9 mouse cellular contexts compared by ENCODE assay signal in the genomic region with DNA sequence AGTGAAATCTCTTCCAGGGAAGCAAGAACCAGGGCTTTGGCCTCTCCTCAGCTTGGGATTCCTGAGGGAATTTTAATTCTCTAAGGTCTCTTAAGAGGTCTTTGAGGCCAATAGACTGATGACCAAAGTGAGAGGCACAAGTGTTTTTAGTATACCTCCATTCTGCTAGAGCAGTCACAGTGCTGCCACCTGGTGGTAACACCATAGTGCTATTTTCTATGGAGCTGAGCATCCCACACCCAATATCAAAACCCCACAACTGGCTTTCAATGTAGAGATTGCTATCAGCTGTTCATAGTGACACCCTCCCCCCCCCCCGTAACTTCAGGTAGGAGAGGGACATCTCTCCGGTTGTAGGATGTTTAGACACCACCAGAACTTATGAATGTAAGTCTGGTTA. TPM values are rescaled to one million over a fixed set of nuclear protein-coding genes. Genes with fewer than 3 reads are reported as not detected.
DNase-seq lines count a peak whose midpoint lies in the region; ATAC-seq and TF ChIP-seq lines count a peak whose summit lies in the region.
"Had no signal": no experiment of that assay in that cellular context is flagged by ENCODE, and none has a peak within 500 bp of the region (broad histone marks: within the 10 kb centered on the region; RNA-seq: fewer than 3 reads in every experiment).

No protein-coding gene starts in this region.

- H3K4me3 ChIP-seq in hindbrain, embryonic 10.5 days: no peak overlapping the region
- no peak overlapping the region for H3K4me3 ChIP-seq in hindbrain, embryonic 13.5 days
- H3K4me3 ChIP-seq in midbrain, postnatal 0 days (ENCODE audit: low read depth, low read length): no peak overlapping the region
- H3K4me3 ChIP-seq: myocyte had no signal

- H3K9ac ChIP-seq in hindbrain, embryonic 13.5 days: no peak overlapping the region
- H3K9ac ChIP-seq in midbrain, postnatal 0 days (replicated peaks; ENCODE audit: low read length, poor library complexity, severe bottlenecking): no peak overlapping the region

- H3K9me3 ChIP-seq in hindbrain, embryonic 10.5 days: no peaks in the 10 kb centered on the region
- no peaks in the 10 kb centered on the region for H3K9me3 ChIP-seq in hindbrain, embryonic 13.5 days
- no peaks in the 10 kb centered on the region for H3K9me3 ChIP-seq in midbrain, postnatal 0 days (ENCODE audit: low read length)

- DNase-seq in hindbrain, embryonic 10.5 days (ENCODE audit: low spot score): peak; percentile 70
- DNase-seq in adrenal gland, adult 18-20 months (ENCODE audit: low spot score in 2 of 2): peak; percentile 69 to 79
- DNase-seq in embryo, embryonic 10 days (ENCODE audit: low spot score): peak; percentile 90
- peak; percentile 73 to 85 for DNase-seq in heart, postnatal 10 days
- peak; percentile 56 for DNase-seq in left cerebral cortex, adult 11 months (ENCODE audit: low spot score)
- peak; percentile 77 for DNase-seq in midbrain, postnatal 0 days (ENCODE audit: low spot score)
- peak; percentile 68 to 88 for DNase-seq in spleen, postnatal 4 days (ENCODE audit: low spot score in 2 of 2)

- TF ChIP-seq CTCF in midbrain, postnatal 0 days (IDR thresholded peaks at IDR 0.05): peak; percentile 79

- no peak overlapping the region for H3K4me2 ChIP-seq in hindbrain, embryonic 13.5 days
- H3K4me2 ChIP-seq in midbrain, postnatal 0 days (ENCODE audit: low read depth, low read length, poor library complexity, severe bottlenecking): no peak overlapping the region

- no peak overlapping the region for H3K27ac ChIP-seq in hindbrain, embryonic 10.5 days
- no peak overlapping the region for H3K27ac ChIP-seq in hindbrain, embryonic 13.5 days
- no peak overlapping the region for H3K27ac ChIP-seq in midbrain, postnatal 0 days (ENCODE audit: low read depth, low read length)

- H3K4me1 ChIP-seq in hindbrain, embryonic 10.5 days (replicated peaks): no peaks in the 10 kb centered on the region
- H3K4me1 ChIP-seq in hindbrain, embryonic 13.5 days (replicated peaks): no peaks in the 10 kb centered on the region
- no peaks in the 10 kb centered on the region for H3K4me1 ChIP-seq in midbrain, postnatal 0 days (ENCODE audit: insufficient read depth, low read length)

- intact Hi-C loops in heart, postnatal 10 days (cut with DNase I): loop anchor here (1.0 to 2.0 kb wide), 3 partner anchors 21 to 90 kb away; no protein-coding TSS in a partner anchor

- H3K36me3 ChIP-seq in hindbrain, embryonic 10.5 days: no peaks in the 10 kb centered on the region
- no peaks in the 10 kb centered on the region for H3K36me3 ChIP-seq in hindbrain, embryonic 13.5 days
- H3K36me3 ChIP-seq in midbrain, postnatal 0 days (ENCODE audit: insufficient read depth, low read length): no peaks in the 10 kb centered on the region

- H3K27me3 ChIP-seq in hindbrain, embryonic 10.5 days (ENCODE audit: insufficient read depth, poor library complexity, severe bottlenecking): no peaks in the 10 kb centered on the region
- H3K27me3 ChIP-seq in hindbrain, embryonic 13.5 days: 0 out of 2 replicates have a peak, but pooled peaks cover 6% of the 10 kb centered on the region
- no peaks in the 10 kb centered on the region for H3K27me3 ChIP-seq in midbrain, postnatal 0 days (ENCODE audit: insufficient read depth, low read length)

- WGBS in hindbrain, embryonic 10.5 days: 9% methylated on average over 2 of the region's 2 CpGs
- WGBS in hindbrain, embryonic 13.5 days: 14% methylated on average over 2 of the region's 2 CpGs
- WGBS in midbrain, postnatal 0 days: 11% methylated on average over 2 of the region's 2 CpGs

- no peak for ATAC-seq in hindbrain, embryonic 13.5 days (ENCODE audit: low FRiP score)
- no peak for ATAC-seq in midbrain, postnatal 0 days (ENCODE audit: low FRiP score)

RNA-seq across cellular contexts. Expression of gene Trim31, which starts 16.2 kb away (rescaled TPM):
- polyA plus RNA-seq in hindbrain, embryonic 10.5 days (2016; fragmentation: Nextera tagmentation; extraction: Ambion mirVana): not detected in 2 replicates
- not detected in 2 replicates for polyA plus RNA-seq in hindbrain, embryonic 13.5 days (2015; fragmentation: Nextera tagmentation; extraction: Ambion mirVana)
- not detected for total RNA-seq in adrenal gland, adult 18-20 months (2021)
- not detected for total RNA-seq in heart, postnatal 10 days (2021)
- not detected in 2 replicates for total RNA-seq in midbrain, postnatal 0 days (2014; rRNA removed)
- polyA plus RNA-seq in midbrain, postnatal 0 days (2015; fragmentation: Nextera tagmentation; extraction: Ambion mirVana): not detected in 2 replicates
- polyA plus RNA-seq: myocyte had no signal

RNA-seq across cellular contexts. Expression of gene Trim40, which starts 24.2 kb away (rescaled TPM):
- polyA plus RNA-seq in hindbrain, embryonic 10.5 days (2016; fragmentation: Nextera tagmentation; extraction: Ambion mirVana): not detected in 2 replicates
- polyA plus RNA-seq in hindbrain, embryonic 13.5 days (2015; fragmentation: Nextera tagmentation; extraction: Ambion mirVana): not detected in 2 replicates
- under 1 TPM; 0.26 to 0.53 TPM for total RNA-seq in adrenal gland, adult 18-20 months (2021)
- not detected for total RNA-seq in heart, postnatal 10 days (2021)
- not detected in 2 replicates for total RNA-seq in midbrain, postnatal 0 days (2014; rRNA removed)
- 0.19 and 0.25 TPM in 2 replicates for polyA plus RNA-seq in midbrain, postnatal 0 days (2015; fragmentation: Nextera tagmentation; extraction: Ambion mirVana)
- polyA plus RNA-seq: myocyte had no signal

RNA-seq across cellular contexts. Expression of gene Rnf39, which starts 28.6 kb away (rescaled TPM):
- polyA plus RNA-seq in hindbrain, embryonic 10.5 days (2016; fragmentation: Nextera tagmentation; extraction: Ambion mirVana): 1.2 and 1.5 TPM in 2 replicates
- 0.69 and 1.3 TPM in 2 replicates for polyA plus RNA-seq in hindbrain, embryonic 13.5 days (2015; fragmentation: Nextera tagmentation; extraction: Ambion mirVana)
- total RNA-seq in adrenal gland, adult 18-20 months (2021): under 1 TPM; 0.61 to 0.86 TPM
- total RNA-seq in heart, postnatal 10 days (2021): under 1 TPM; 0.22 to 0.43 TPM
- total RNA-seq in midbrain, postnatal 0 days (2014; rRNA removed): 3.9 TPM in 2 replicates
- 2.8 and 3.3 TPM in 2 replicates for polyA plus RNA-seq in midbrain, postnatal 0 days (2015; fragmentation: Nextera tagmentation; extraction: Ambion mirVana)

RNA-seq across cellular contexts. Expression of gene Ppp1r11, which starts 37.4 kb away (rescaled TPM):
- polyA plus RNA-seq in hindbrain, embryonic 10.5 days (2016; fragmentation: Nextera tagmentation; extraction: Ambion mirVana): 162 and 178 TPM in 2 replicates
- polyA plus RNA-seq in hindbrain, embryonic 13.5 days (2015; fragmentation: Nextera tagmentation; extraction: Ambion mirVana): 163 and 169 TPM in 2 replicates
- 100 to 1,000 TPM in 1 of 2 experiments, 10 to 100 TPM in 1; 84.2 to 100 TPM for total RNA-seq in adrenal gland, adult 18-20 months (2021)
- total RNA-seq in heart, postnatal 10 days (2021): 10 to 100 TPM; 58.9 to 73.2 TPM
- total RNA-seq in midbrain, postnatal 0 days (2014; rRNA removed): 54.0 and 64.5 TPM in 2 replicates
- polyA plus RNA-seq in midbrain, postnatal 0 days (2015; fragmentation: Nextera tagmentation; extraction: Ambion mirVana): 143 and 166 TPM in 2 replicates

RNA-seq across cellular contexts. Expression of gene Znrd1, which starts 44.3 kb away (rescaled TPM):
- polyA plus RNA-seq in hindbrain, embryonic 10.5 days (2016; fragmentation: Nextera tagmentation; extraction: Ambion mirVana): 91.6 and 95.3 TPM in 2 replicates
- 66.4 and 67.7 TPM in 2 replicates for polyA plus RNA-seq in hindbrain, embryonic 13.5 days (2015; fragmentation: Nextera tagmentation; extraction: Ambion mirVana)
- total RNA-seq in adrenal gland, adult 18-20 months (2021): 10 to 100 TPM; 45.3 to 50.7 TPM
- total RNA-seq in heart, postnatal 10 days (2021): 10 to 100 TPM; 23.7 to 28.9 TPM
- 31.6 and 37.1 TPM in 2 replicates for total RNA-seq in midbrain, postnatal 0 days (2014; rRNA removed)
- polyA plus RNA-seq in midbrain, postnatal 0 days (2015; fragmentation: Nextera tagmentation; extraction: Ambion mirVana): 42.4 and 43.7 TPM in 2 replicates
